Mouse (Mus musculus) spleen, adult 12 weeks (tissue): ENCODE data around the gene Fkbp15.

Experiments
- DNase-seq: peaks from one replicate; pipeline ENCODE4 v3.0.0; 2022; ENCODE audit warnings: low spot score

Gene Fkbp15

DNA sequence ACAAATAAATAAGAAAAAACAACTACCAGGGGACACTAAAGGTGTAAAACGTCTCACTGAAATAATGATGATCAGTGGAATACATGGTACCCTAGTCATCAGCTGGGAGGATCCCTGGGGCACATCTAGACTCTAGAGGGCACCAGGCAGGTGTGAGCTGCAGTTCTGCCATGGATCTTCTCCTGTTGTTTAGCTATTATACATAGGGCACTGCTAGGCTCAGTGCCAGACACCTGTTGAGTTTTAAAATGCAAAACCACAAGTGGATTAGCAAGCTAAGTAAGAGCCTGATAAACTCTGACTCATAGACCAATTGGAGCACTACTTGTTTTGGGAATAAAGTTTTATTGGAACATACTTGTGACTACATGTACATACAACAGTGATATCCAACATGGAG, 42.1 kb downstream of the Fkbp15 start:
- DNase-seq, result no peak

DNA sequence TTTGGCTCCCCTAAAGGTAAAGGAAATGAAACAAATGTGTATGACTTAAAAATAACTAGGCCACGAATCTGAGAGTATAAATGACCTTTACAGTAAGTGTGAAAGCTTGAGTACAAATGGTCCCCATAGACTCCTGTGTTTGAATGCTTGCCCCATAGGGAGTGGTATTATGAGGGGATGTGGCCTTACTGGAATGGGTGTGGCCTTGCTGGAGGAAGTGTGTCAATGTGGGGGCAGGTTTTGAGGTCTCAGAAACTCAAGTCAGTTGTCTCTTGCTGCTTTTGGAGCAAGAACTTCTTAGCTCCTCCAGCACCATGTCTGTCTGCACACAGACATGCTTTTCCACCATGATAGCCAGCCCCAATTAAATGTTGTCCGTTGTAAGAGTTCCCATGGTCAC, 43.9 kb downstream of the Fkbp15 start:
- no peak for DNase-seq

DNA sequence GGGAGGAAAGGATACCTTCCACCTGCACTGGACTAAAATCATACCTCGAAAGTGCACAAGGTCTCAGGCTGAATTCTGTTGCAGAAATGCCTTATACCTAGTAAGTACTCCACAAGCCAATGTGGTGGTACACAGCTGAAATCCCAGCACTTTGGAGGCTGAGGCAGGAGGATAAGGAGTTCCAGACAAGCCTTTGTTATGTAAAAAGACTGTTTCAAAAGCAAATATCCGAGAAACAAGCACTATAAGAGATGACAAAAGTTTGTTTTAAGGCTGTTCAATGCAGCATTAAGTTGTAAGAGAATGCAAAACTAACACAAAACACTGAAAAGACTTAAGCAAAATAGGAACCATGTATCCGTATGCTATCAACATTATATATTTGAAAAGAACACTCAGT, 45.8 kb downstream of the Fkbp15 start:
- no peak for DNase-seq

DNA sequence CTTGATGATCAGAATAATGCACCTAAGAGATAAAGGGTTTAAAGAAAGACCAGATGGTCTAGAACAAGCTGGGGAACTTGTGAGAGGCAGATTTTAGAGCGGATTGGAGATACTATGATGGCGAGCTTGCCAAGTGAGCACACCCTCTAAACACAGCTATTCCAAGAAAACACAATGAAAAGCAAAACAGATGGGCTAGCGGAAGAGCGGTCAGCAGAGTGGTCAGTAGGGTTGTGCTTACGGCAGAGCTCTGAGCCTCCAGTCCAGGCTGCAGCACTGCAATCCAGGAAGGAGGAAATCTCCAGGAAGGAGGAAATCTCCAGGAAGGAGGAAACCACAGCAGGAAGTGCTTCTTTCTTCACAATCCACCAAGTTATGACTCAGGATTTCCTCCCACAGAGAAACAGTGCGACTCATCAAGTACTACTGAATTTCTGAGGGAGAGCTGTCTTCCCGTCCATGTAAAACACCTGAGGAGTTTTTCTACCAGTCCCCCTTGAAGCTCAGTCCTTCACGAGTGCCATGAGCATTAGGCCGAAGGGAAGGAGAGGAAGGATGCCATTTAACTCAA, 46.6 kb downstream of the Fkbp15 start:
- DNase-seq, result no peak

DNA sequence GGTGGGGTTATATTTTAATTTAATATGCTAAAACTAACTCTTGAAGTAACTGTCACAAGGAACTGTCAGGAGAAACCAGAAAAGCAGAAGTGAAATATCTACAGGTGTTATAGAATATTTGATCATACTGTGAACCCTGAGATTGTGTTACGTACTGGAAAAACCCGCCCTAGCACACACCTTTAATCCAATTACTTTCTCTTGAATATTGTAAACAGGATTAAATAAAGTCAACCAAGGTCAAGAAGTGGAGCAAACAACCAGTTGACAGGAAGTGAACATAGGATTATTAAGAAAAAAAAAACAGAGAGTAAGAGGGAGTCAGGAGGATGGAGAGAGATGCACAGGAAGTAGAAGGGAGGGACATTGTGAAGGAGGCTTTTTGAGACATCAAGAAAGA, 47.5 kb downstream of the Fkbp15 start:
- no peak for DNase-seq

DNA sequence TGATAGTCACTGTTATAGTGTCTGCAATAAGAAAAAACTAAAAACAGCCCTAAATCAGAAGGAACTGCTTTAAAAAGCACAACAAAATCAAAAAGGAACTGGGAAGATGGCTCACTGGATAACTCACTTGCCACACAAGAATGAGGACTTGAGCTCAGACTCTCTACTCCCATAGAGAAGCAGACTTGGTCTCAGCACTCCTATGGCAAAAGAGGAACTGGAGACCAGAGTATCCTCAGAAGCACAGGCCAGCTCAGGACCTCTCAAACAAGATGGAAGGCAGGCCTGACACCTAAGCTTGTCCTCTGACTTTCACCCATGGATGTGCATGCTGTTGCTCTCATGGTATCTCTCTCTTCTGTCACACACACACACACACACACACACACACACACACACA, 51.9 kb downstream of the Fkbp15 start:
- DNase-seq, result no peak

DNA sequence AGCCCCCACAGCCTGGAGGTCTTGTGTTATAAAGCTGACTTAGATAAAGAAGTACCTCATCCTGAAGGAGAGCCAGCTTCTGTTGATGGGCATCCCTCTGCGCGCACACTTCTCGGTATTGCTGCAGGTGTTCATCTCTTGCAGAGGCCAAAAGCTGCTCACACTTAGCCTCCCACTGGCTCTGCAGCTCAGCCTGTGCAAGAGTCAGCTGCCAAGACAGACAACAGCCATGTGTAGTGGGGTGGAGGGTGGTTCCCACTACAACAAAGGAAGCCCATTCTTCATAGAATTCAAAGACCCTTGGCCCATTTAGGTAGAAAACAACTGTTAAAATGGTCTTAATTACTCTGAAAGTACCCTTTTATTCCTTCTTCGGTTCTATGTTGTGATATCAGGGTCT, 53.5 kb downstream of the Fkbp15 start:
- no peak for DNase-seq

DNA sequence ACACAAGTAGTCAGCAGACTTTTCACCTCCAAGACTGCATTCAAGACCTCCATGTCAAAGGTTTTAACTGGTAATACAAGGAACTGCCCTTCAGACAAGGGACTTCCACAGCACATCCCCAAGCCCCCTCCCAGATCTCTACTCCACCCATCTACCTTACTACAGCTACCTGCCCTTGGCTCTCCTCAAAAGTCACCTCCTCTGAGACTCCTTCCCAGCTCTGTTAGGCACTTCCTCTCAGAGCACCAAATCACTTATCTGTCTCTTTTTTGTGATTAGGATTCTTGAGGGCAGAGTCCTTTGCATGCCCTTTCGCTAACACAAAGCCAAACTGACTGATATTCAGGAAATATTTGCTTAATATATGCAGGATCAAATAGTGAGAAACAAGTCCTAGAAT, 54.0 kb downstream of the Fkbp15 start:
- DNase-seq, result no peak

DNA sequence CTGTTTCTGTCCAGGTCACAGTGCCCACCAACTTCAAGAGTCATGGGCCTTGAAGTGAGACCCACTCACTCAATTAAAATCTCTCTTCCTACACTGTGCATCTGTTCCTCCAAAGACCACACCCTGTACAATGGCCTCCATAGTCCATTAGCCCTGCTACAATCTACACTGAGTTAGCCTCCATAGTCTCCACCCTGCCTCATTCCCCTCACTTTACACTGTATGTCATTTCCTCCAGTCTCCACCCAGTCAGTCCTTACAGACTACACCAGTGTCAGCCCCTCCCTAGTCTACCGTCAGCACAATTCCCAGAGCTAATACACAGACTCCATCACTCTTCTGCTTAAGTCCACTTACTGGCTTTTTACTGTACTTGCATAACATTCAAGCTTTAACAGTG, 57.1 kb downstream of the Fkbp15 start:
- DNase-seq, result no peak

DNA sequence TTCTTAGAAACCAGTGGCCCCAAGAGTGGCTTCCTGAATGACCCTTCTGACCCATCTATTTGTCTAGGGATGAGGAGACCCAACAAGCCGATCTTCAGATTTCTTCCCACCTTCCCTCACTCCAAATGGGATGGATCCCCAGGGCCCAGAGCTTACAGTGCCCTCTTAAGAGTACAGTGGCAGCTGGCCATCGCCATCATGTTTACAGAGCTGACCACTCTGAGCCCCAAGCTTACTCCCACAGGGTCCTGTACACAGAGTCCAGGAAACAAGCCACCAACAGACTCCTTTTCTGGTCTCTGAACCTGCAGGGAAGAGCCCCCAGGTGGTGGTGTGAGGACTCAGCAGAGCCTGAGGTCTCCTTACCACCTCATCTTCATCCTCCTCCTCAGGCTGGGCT, 57.6 kb downstream of the Fkbp15 start:
- no peak for DNase-seq

DNA sequence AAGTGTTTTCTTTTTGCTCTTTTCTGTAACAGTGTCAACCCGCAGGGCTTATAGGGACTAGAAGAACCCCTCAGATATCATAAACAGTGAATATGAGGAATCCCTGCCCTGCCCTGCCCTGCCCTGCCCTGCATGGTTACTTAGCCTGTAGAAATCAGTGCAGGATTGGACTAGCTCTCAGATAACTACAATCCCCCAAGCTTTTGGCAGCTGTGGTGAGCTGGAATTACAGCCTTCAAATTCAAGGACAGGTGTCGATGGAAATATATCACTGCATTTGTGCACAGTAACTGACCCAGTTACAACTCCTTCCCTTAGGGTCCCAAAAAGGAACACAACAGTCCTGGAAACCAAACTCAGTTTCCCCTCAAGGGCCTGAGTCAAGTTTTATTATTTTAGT, 60.3 kb downstream of the Fkbp15 start:
- no peak for DNase-seq

DNA sequence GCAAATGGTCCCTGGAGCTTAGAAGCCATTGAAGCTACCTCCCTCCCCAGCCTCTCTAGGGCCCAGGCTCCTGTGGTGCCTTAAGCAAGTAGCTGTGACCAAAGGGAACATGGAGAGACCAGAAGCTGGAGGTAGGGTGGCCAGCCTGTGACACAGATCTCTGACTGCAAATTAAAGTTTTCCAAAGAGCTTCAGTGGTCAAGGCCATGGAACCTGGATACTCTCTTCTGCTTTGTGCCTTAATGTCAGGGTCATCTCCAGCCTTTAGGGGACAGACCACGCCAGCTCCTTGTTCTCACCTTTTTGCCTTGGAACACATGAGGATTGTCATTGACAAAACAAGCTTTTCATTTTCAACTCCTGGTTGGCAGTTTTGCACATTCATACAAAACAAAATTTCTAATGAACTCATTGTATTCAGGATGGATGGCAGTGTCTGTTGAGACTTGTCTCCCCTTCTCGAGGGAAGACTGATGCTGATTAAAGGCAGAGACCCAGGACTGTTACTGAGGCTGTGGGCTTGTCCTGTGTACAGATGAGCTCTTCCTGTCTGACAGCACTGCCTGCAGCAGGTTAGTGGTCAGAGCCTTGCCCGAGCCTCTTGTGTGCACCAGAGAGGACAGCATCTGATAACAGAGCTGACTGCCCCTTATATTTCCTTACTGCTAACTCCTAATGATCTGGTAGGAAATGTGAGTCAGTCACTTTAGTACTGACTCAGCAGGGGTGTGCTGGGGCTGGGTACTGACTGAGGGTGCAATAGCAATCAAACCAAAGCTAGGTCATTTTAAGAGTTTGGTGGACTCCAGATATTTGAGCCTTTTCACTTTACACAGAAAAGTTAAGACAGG, 62.8 kb downstream of the Fkbp15 start:
- DNase-seq, result no peak

DNA sequence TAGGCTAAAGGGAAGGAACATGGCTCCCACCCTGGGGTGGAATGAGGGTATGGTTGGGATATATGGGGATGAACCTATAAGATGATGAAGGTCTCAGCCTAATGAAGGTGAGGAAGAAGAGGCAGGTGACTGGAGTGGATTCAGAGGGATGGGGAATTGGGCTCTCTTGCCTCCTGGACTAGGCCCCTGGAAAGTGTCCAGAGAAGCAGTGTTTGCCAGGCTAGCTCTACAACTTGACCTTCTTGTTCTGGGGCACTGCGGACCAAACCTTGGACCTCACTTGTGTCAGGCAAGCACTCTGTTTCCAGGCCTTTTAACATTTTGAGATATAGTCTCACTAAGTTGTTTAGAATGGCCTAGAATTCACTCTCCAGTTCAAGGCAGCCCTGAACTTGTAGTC, 65.6 kb downstream of the Fkbp15 start:
- no peak for DNase-seq

DNA sequence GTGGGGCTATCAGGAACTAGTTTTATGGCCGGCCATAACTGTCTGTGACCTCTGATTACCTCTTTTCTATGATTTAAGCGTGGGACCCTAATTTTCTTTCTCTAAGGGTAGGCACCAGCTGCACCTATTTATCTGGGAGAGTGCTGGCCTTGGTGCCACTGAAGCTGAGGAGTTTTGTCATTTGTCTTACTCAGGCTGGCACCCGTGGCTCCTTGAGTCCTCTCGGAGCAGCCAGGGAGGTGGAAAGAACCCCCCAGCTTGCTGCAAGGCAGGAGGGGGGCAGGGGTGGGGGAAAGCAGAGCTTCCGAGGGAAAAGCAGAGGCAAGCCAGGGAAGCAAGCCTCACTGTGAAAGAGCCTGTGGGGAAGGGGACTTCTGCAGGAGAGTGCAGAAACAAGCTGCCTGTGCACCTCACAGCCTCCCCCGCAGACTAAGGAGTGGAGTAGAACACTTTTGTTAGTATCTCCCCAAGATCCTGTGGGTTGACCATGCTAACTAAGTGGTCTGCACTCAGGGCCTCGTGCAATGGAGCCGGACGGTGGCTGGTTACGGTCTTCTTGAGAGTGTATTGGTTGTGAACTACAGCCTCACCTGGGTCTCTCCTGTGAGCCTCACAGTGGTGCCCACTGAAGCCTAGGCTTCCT, 67.0 kb downstream of the Fkbp15 start:
- no peak for DNase-seq

DNA sequence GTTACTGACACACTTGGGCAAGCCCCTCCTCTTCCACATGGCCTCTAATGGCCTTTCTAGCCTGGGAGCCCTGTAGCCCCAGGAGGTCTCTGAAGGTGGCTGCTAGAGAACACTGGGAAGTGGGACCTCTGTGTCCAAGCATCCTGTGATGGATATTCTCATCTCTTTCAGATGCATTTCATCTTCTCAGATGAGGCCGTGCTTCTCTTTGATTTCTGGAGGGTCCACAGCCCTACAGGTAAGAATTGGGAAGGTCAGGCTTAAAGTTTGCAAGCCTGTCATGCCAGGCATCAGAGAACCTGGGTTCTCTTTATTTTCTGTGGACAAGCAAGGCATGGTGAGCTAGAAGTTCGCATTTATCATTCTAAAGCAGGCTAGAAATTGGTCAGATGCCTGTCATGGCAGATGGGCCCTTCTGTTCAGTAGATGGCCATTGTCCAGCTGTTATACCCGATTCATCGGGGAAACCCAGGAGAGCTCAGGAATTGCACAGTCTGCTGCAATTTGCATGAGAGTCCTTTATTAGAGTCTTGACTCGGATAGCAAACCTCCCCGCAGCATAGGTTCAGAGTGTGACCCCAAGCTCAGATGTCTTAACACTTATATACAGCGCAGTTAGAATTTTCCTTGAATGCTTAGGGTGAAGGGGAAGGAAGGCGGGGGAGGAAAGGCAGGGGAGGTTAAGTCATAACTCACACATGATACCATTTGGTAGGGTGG, 67.7 kb downstream of the Fkbp15 start:
- DNase-seq, result no peak

DNA sequence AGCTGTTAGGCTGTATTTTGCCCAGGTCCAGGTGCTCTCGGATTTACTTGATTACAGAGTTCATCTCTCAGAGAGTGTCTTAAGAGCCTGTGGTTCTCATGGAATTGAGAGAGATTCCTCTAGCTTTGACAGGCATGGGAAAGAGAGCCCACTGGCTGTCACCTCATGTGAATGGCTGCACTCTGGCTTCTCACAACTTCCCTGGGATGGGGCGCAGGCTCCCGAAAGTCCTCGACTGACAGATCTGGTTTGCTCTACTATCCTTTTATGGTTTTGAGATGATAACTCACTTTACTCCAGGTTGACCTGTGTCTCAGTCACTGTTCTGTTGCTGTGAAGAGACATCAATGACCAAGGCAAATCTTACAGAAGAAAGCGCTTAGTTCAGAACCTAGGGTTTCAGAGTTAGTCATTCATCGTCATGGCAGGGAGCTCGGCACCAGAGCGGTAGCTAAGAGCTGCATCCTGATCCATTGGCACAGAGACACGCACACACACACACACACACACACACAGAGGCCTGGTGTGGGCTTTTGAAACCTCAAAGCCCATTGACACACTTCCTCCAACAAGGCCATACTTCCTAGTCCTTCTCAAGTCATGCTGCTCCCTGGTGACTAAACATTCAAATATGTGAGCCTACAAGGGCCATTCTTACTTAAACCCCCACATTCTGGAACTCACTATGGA, 69.4 kb downstream of the Fkbp15 start:
- DNase-seq, result no peak

DNA sequence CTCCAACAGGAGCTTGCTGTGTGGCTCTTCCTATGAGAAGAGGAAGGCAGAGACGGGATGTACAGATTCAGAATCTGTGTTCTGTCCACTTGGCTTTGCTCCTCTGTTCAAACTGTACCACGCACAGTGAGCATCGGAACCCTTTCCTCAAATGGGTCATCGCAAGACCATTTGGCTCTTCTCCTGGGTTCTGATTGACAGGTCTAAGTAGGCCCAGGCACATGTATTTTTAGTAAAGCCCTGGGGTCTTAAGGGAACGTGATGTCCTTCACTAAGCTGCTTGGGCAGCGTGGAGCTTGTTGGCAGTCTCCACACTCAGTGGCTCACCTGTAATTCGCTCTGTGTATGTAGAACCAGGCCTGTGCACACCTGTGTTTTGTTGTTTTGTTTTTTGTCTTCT, 71.1 kb downstream of the Fkbp15 start:
- no peak for DNase-seq

DNA sequence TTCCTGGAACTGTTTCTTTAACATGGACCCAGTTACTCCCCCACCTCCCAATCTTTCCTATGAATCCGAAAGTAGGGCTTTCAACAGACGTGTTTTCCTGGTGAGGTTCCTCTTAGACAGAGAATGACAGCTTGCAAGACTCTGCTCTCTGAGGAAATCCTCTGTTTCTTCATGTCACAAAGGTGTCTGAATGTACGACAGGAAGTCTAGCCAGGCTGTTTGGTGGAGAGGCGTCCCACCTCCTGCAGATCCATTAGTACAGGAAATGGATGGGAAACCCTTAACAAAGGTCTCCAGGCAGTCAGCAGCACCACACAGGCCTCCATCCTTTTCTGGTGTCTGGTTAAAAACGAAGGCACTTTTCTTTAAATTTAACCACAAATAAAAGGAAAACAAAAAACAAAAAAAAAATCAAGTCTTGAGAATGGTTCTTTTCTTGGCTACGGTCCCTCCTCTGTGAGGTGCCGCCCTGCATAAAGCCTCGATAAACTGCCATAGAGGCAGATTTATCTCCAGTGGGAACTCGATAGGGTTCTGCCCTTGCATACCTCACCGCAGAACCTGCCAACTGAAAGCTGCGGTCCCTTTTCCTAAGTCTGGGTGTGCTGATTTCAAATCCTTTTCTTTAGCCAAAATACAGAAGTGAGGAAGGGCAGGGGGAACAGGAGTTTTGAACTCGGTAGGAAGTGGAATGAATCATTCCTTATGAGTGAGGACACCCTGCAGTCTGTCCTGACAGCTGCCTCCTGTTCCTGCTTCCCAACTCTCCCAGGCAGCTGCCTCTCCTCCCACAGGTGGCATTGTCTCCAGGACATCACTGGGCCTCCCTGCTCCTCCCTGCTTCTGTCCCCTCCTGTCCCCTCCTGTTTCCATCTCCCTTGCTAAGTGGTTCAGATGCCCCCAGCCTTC, 73.1 kb downstream of the Fkbp15 start:
- no peak for DNase-seq

DNA sequence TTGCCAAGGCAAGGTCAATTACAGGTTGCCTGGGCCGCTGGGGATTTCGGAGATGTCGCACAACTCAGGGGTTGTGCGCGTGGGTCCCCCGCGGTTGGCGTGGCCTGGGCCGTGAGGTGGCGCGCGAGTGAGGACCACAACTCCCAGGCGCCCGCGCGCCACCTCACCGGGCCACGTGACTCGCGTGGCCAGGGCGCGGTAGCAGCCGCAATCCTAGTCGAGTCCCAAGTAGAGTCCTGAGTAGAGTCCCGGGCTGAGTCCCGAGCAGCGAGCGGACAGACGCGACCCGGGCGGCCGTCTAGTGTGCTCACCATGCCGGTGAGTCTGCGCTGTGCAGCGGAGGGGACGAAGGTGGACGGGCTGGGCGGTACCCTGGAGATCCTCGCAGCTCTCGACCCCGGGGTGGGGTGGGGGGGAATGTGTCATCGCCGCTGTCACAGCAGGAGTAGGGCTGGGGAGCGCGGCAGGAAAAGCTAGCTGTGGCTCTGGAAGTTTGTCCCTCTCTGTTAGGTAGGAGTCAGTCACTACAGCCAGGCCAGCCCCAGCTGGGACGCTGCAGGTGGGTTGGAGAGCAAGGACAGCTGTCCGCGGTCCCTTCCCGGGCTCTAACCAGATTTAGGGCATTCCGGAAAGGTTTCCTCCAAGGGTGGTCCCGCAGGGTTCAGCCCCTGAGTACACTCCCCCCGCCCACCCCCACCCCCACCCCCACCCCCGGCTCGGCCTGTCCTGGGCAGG, 73.9 kb downstream of the Fkbp15 start:
- DNase-seq, result peak; percentile 20

DNA sequence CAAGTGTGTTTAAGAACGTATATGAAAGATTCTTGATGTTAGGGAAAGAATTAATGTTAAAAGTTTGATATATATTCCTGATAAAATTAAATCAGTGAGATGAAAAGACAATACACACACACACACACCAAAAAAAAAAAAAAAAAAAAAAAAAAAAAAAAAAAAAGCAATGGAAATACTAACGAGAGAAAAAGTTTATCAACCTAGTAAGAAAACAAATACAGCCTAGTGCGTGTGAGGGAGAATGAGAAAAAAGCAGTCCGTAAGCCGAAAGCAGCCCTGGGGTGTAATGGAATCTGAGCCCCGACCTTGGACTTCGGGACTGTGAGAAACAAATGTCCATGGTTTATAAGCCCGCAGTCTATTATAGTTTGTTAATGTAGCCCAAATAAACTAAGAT, 74.8 kb downstream of the Fkbp15 start:
- no peak for DNase-seq

DNA sequence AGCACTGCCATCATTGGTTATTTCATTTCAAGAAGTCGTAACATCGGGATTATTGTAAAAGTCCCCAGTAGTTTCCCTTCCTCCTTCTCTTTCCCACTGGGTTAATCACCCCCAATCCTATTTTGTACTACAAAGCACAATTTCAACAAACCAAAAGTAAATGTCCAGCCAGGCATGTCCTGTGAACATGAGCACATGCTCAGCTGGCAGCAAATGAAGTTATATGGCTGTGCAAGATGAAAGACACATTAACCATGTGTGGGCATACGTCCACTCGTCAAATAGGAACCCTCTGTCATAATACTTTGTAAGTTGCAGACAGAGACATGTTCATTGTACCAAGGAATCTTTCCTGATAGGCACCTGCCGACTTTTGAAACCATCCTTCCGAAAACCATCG, 77.4 kb downstream of the Fkbp15 start:
- DNase-seq, result no peak
